Mouse (Mus musculus) frontal cortex, postnatal 10 days (tissue): Measurements from ENCODE around the gene C730034F03Rik.

Source experiments
- DNase-seq, 2 experiments: peaks; one replicate each; pipeline ENCODE4 v3.0.0; 2022; ENCODE audit warnings: low spot score in 2 of 2, mixed read lengths in 1 of 2

Gene C730034F03Rik

GRCm38 (mm10) chr15:89431806-89432205, 2.4 kb downstream of the C730034F03Rik start:
- DNase-seq = no peak

GRCm38 (mm10) chr15:89432946-89433345, 3.6 kb downstream of the C730034F03Rik start:
- no peak for DNase-seq

GRCm38 (mm10) chr15:89434136-89434535, 4.7 kb downstream of the C730034F03Rik start:
- DNase-seq = no peak

GRCm38 (mm10) chr15:89435878-89436277, 6.5 kb downstream of the C730034F03Rik start:
- no peak for DNase-seq

- DNase-seq = no peak
These were observed 13.2 kb downstream of the C730034F03Rik start for GRCm38 (mm10) chr15:89442486-89443070.

GRCm38 (mm10) chr15:89452906-89453864, 23.8 kb downstream of the C730034F03Rik start:
- DNase-seq = no peak

- DNase-seq = peak in 1 of 2 experiments; percentile 61
These were observed 24.6 kb downstream of the C730034F03Rik start, which contains the start of gene Mapk8ip2 for GRCm38 (mm10) chr15:89453865-89454478. Mapk8ip2 (plus strand) TSS chr15:89453913.

- no peak for DNase-seq
These were observed 25.5 kb downstream of the C730034F03Rik start for GRCm38 (mm10) chr15:89454857-89455256.

GRCm38 (mm10) chr15:89455642-89456041, 26.3 kb downstream of the C730034F03Rik start:
- DNase-seq = no peak

- no peak for DNase-seq
These were observed 29.6 kb downstream of the C730034F03Rik start for GRCm38 (mm10) chr15:89458942-89459341.

- no peak for DNase-seq
These were observed 30.4 kb downstream of the C730034F03Rik start for GRCm38 (mm10) chr15:89459821-89460220.

- no peak for DNase-seq
These were observed 30.9 kb downstream of the C730034F03Rik start for GRCm38 (mm10) chr15:89460298-89460697.

GRCm38 (mm10) chr15:89461321-89461720, 31.9 kb downstream of the C730034F03Rik start:
- no peak for DNase-seq

GRCm38 (mm10) chr15:89462176-89462575, 32.8 kb downstream of the C730034F03Rik start:
- DNase-seq = no peak

GRCm38 (mm10) chr15:89463334-89464235, 34.2 kb downstream of the C730034F03Rik start:
- DNase-seq = no peak

- DNase-seq = no peak
These were observed 35.7 kb downstream of the C730034F03Rik start for GRCm38 (mm10) chr15:89465052-89465451.

GRCm38 (mm10) chr15:89468577-89468976, 39.2 kb downstream of the C730034F03Rik start:
- DNase-seq = no peak

GRCm38 (mm10) chr15:89471476-89471875, 42.1 kb downstream of the C730034F03Rik start:
- no peak for DNase-seq

GRCm38 (mm10) chr15:89473370-89473769, 44.0 kb downstream of the C730034F03Rik start:
- DNase-seq = no peak

GRCm38 (mm10) chr15:89473921-89474320, 44.5 kb downstream of the C730034F03Rik start:
- no peak for DNase-seq

GRCm38 (mm10) chr15:89474596-89475292, 45.4 kb downstream of the C730034F03Rik start:
- no peak for DNase-seq
